Mouse (Mus musculus) megakaryocyte, embryonic 14.5 days (primary cell): Measurements from ENCODE around the gene Cpsf6.

Experiments
- FLI1 ChIP-seq: IDR thresholded peaks from 2 replicates; pipeline ENCODE4 v1.6.1; 2012; ENCODE audit warnings: low read length, inconsistent platforms, mixed read lengths
- GATA1 ChIP-seq: IDR thresholded peaks from 3 replicates; pipeline ENCODE4 v1.6.1; 2012; ENCODE audit warnings: mixed read lengths, low read length, inconsistent platforms, borderline replicate concordance

GRCm38 (mm10) chr10:117380721-117381570 is 1.1 kb upstream of the Cpsf6 start:
- TF ChIP-seq GATA1, result no peak
- TF ChIP-seq FLI1, result no peak
